Mouse (Mus musculus) brain, adult 2 months (tissue): ENCODE measurements at regions not wholly inside any gene's neighbourhood (a gene's known extent, or its start where the extent isn't known, plus 50 kb on each side); places are given as distances from the start of the nearest gene placed in this dataset.

ENCODE experiments used
- DNase-seq: peaks from one replicate; pipeline ENCODE4 v3.0.0; 2011; ENCODE audit warnings: low read depth, low spot score

DNA sequence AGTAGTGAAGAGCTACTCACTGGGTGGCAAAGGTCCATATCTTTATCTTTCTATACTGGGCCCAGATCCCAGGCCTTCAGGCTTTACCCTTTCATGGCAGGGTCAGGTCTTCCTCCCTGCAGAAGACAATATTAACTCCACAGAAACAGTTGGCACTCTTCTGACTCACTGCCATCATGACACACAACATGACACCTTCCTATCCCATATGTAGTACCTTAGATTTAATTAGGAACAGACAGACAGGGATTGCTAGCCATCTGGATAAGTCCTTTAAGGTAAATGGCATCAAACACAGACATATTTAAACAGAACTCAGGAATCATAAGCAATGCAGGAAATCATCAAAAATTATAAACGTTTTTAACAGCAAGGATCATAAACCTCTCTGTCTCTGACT, 815.0 kb upstream of the Gm597 start:
- peak; percentile 40 for DNase-seq

DNA sequence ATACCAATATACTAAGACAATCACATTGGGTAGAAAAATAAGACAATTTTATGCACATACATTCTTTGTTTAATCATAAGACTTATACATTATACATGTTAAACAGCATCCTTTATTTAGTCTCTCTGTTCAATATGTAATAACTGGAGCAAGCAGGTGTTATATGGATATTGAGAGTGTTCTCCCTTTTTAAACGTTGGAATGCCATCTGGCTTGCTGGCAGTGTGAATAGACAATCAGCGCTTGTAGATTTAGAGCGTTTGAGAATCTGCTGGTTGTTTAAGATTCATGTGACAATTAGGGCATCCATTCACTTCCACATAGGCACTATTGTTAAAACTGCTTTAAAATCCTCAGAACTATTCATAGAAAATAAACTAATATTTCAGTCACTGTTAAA, 807.8 kb upstream of the Gm597 start:
- peak; percentile 56 for DNase-seq
